Mouse (Mus musculus): ENCODE data around the gene S1pr5. TPM values are rescaled to one million over a fixed set of nuclear protein-coding genes. Genes with fewer than 3 reads are reported as not detected.

The S1pr5 gene
- polyA plus RNA-seq, 2 experiments = 0.06 to 0.10 TPM

DNA sequence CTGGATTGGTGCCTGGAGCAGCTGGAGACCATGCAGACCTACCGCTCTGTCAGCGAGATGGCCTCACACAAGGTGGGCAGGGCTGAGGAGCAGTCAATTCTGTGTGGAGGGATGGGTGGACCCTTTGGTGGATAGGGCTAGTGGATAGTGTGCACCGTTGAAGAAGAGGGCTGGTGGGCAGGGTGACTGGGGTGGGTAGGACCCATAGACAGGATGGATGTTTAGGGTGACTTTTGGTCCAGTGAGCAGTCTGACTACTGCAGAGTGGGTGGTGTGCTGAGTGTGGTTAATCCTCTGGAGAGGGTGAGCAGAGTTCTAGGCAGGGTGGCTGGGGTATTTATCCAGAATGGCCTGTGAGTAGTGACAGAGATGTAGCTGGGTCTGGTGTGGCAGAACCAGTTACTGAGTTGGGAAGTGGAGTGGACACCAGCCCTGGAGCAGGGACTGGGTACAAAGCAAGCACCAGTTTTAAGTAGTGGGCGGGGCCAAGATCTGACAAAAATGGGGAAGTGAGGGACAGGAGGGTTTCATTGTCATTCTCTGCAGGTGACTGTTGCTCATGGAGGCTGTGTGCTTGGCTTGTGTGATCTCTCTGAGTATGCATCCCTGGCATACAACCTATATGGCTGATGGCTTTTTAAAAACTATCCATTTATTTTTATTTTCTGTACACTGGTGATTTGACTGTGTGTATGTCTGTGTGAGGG, 53.3 kb downstream of the S1pr5 start:
- TF ChIP-seq CTCF (IDR thresholded peaks at IDR 0.05; ENCODE audit: low read depth) = no peak
- H3K4me2 ChIP-seq (ENCODE audit: low read depth) = no peak overlapping the region
- no peak for ATAC-seq (ENCODE audit: insufficient read depth)
- DNase-seq (ENCODE audit: low read depth in 3 of 3, low spot score in 3 of 3) = no peak
- no peak overlapping the region for H3K9ac ChIP-seq (replicated peaks)
- WGBS (ENCODE audit: insufficient replicate concordance) = 66% methylated on average over 4 of the region's 4 CpGs
- H3K27ac ChIP-seq = no peak overlapping the region
- H3K4me3 ChIP-seq (ENCODE audit: insufficient read depth in 1 of 2, low read depth in 2 of 2, low read length in 2 of 2) = no peak overlapping the region
- H3K36me3 ChIP-seq (replicated peaks; ENCODE audit: control insufficient read depth, insufficient read depth, low read depth) = no peaks in the 10 kb centered on the region
- no peaks in the 10 kb centered on the region for H3K27me3 ChIP-seq (ENCODE audit: control insufficient read depth, insufficient read depth, low read length)
- no peaks in the 10 kb centered on the region for H3K4me1 ChIP-seq (replicated peaks; ENCODE audit: control insufficient read depth in 2 of 2, insufficient read depth in 2 of 2, low read length in 1 of 2)
- H3K9me3 ChIP-seq (ENCODE audit: control insufficient read depth, low read length) = no peaks in the 10 kb centered on the region

- Histone ChIP-seq H3K27ac (no peak overlapping the region), H3K4me1 (replicated peaks; ENCODE audit: control insufficient read depth in 2 of 2, insufficient read depth in 2 of 2, low read length in 1 of 2) (no peaks in the 10 kb centered on the region), H3K4me2 (ENCODE audit: low read depth) (no peak overlapping the region), H3K27me3 (ENCODE audit: control insufficient read depth, insufficient read depth, low read length) (no peaks in the 10 kb centered on the region), H3K36me3 (replicated peaks; ENCODE audit: control insufficient read depth, insufficient read depth, low read depth) (no peaks in the 10 kb centered on the region), H3K9me3 (ENCODE audit: control insufficient read depth, low read length) (no peaks in the 10 kb centered on the region), H3K4me3 (ENCODE audit: insufficient read depth in 1 of 2, low read depth in 2 of 2, low read length in 2 of 2) (no peak overlapping the region), H3K9ac (replicated peaks) (no peak overlapping the region)
- DNase-seq (ENCODE audit: low read depth in 3 of 3, low spot score in 3 of 3) (no peak), ATAC-seq (ENCODE audit: insufficient read depth) (no peak)
- WGBS (ENCODE audit: insufficient replicate concordance) = 61% methylated on average over 3 of the region's 3 CpGs
- TF ChIP-seq CTCF (IDR thresholded peaks at IDR 0.05; ENCODE audit: low read depth) = no peak
- no peak for TF ChIP-seq EP300 (IDR thresholded peaks at IDR 0.05; ENCODE audit: low read depth)
Observed at GRCm38 (mm10) chr9:21193786-21194185, 54.5 kb downstream of the S1pr5 start.

Other genes starting within 250 kb of the S1pr5 start
- 36.5 and 36.7 TPM in 2 replicates for gene Mrpl4, start 245.7 kb downstream of the S1pr5 start, polyA plus RNA-seq (2012; rRNA removed)
- gene Mrpl4, start 245.7 kb downstream of the S1pr5 start, polyA plus RNA-seq (2014; fragmentation: Nextera tagmentation; extraction: Ambion mirVana) = 61.3 and 67.7 TPM in 2 replicates
- 5.4 and 6.9 TPM in 2 replicates for gene Icam1, start 232.5 kb downstream of the S1pr5 start, polyA plus RNA-seq (2012; rRNA removed)
- 7.9 and 9.1 TPM in 2 replicates for gene Icam1, start 232.5 kb downstream of the S1pr5 start, polyA plus RNA-seq (2014; fragmentation: Nextera tagmentation; extraction: Ambion mirVana)
- 61.8 and 64.1 TPM in 2 replicates for gene Icam4, start 219.1 kb downstream of the S1pr5 start, polyA plus RNA-seq (2012; rRNA removed)
- 204 and 223 TPM in 2 replicates for gene Icam4, start 219.1 kb downstream of the S1pr5 start, polyA plus RNA-seq (2014; fragmentation: Nextera tagmentation; extraction: Ambion mirVana)
- gene Icam5, start 216.4 kb downstream of the S1pr5 start, polyA plus RNA-seq (2012; rRNA removed) = 0.70 and 0.87 TPM in 2 replicates
- gene Icam5, start 216.4 kb downstream of the S1pr5 start, polyA plus RNA-seq (2014; fragmentation: Nextera tagmentation; extraction: Ambion mirVana) = 0.20 and 0.28 TPM in 2 replicates
- gene Zglp1, start 181.3 kb downstream of the S1pr5 start, polyA plus RNA-seq (2012; rRNA removed) = 0.21 and 0.49 TPM in 2 replicates
- gene Zglp1, start 181.3 kb downstream of the S1pr5 start, polyA plus RNA-seq (2014; fragmentation: Nextera tagmentation; extraction: Ambion mirVana) = 0.57 TPM in 1 of 2 replicates, not detected in the other
- gene Gm49373, start 175.3 kb downstream of the S1pr5 start, polyA plus RNA-seq (2012; rRNA removed) = 0.47 and 0.94 TPM in 2 replicates
- 0.32 and 0.46 TPM in 2 replicates for gene Gm49373, start 175.3 kb downstream of the S1pr5 start, polyA plus RNA-seq (2014; fragmentation: Nextera tagmentation; extraction: Ambion mirVana)
- 27.5 and 31.1 TPM in 2 replicates for gene Fdx1l, start 174.8 kb downstream of the S1pr5 start, polyA plus RNA-seq (2012; rRNA removed)
- gene Fdx1l, start 174.8 kb downstream of the S1pr5 start, polyA plus RNA-seq (2014; fragmentation: Nextera tagmentation; extraction: Ambion mirVana) = 37.3 and 37.9 TPM in 2 replicates
- gene Gm38431, start 156.4 kb downstream of the S1pr5 start, polyA plus RNA-seq (2012; rRNA removed) = 2.4 and 5.6 TPM in 2 replicates
- gene Gm38431, start 156.4 kb downstream of the S1pr5 start, polyA plus RNA-seq (2014; fragmentation: Nextera tagmentation; extraction: Ambion mirVana) = 0.91 and 1.5 TPM in 2 replicates
- 21.4 and 23.4 TPM in 2 replicates for gene Raver1, start 156.4 kb downstream of the S1pr5 start, polyA plus RNA-seq (2012; rRNA removed)
- gene Raver1, start 156.4 kb downstream of the S1pr5 start, polyA plus RNA-seq (2014; fragmentation: Nextera tagmentation; extraction: Ambion mirVana) = 23.4 and 28.4 TPM in 2 replicates
- gene Tyk2, start 117.2 kb downstream of the S1pr5 start, polyA plus RNA-seq (2012; rRNA removed) = 5.7 and 6.2 TPM in 2 replicates
- gene Tyk2, start 117.2 kb downstream of the S1pr5 start, polyA plus RNA-seq (2014; fragmentation: Nextera tagmentation; extraction: Ambion mirVana) = 4.0 and 5.1 TPM in 2 replicates
- 36.8 and 123 TPM in 2 replicates for gene Cdc37, start 98.5 kb downstream of the S1pr5 start, polyA plus RNA-seq (2012; rRNA removed)
- 118 and 129 TPM in 2 replicates for gene Cdc37, start 98.5 kb downstream of the S1pr5 start, polyA plus RNA-seq (2014; fragmentation: Nextera tagmentation; extraction: Ambion mirVana)
- 1.3 and 1.4 TPM in 2 replicates for gene Pde4a, start 82.7 kb downstream of the S1pr5 start, polyA plus RNA-seq (2012; rRNA removed)
- gene Pde4a, start 82.7 kb downstream of the S1pr5 start, polyA plus RNA-seq (2014; fragmentation: Nextera tagmentation; extraction: Ambion mirVana) = 1.1 and 1.4 TPM in 2 replicates
- gene Keap1, start 9.1 kb downstream of the S1pr5 start, polyA plus RNA-seq (2012; rRNA removed) = 15.1 and 15.8 TPM in 2 replicates
- gene Keap1, start 9.1 kb downstream of the S1pr5 start, polyA plus RNA-seq (2014; fragmentation: Nextera tagmentation; extraction: Ambion mirVana) = 15.6 and 16.4 TPM in 2 replicates
- gene Atg4d, start 16.9 kb upstream of the S1pr5 start, polyA plus RNA-seq (2012; rRNA removed) = 21.5 and 38.9 TPM in 2 replicates
- 69.3 and 78.1 TPM in 2 replicates for gene Atg4d, start 16.9 kb upstream of the S1pr5 start, polyA plus RNA-seq (2014; fragmentation: Nextera tagmentation; extraction: Ambion mirVana)
- gene Kri1, start 39.5 kb upstream of the S1pr5 start, polyA plus RNA-seq (2012; rRNA removed) = 14.4 and 21.9 TPM in 2 replicates
- gene Kri1, start 39.5 kb upstream of the S1pr5 start, polyA plus RNA-seq (2014; fragmentation: Nextera tagmentation; extraction: Ambion mirVana) = 3.9 and 5.0 TPM in 2 replicates
- 70.5 and 74.4 TPM in 2 replicates for gene Cdkn2d, start 43.0 kb upstream of the S1pr5 start, polyA plus RNA-seq (2012; rRNA removed)
- gene Cdkn2d, start 43.0 kb upstream of the S1pr5 start, polyA plus RNA-seq (2014; fragmentation: Nextera tagmentation; extraction: Ambion mirVana) = 116 and 119 TPM in 2 replicates
- 0.06 and 0.07 TPM in 2 replicates for gene Ap1m2, start 63.9 kb upstream of the S1pr5 start, polyA plus RNA-seq (2012; rRNA removed)
- gene Ap1m2, start 63.9 kb upstream of the S1pr5 start, polyA plus RNA-seq (2014; fragmentation: Nextera tagmentation; extraction: Ambion mirVana) = 0.16 and 0.24 TPM in 2 replicates
- gene Slc44a2, start 72.3 kb upstream of the S1pr5 start, polyA plus RNA-seq (2012; rRNA removed) = 10.0 TPM in 2 replicates
- gene Slc44a2, start 72.3 kb upstream of the S1pr5 start, polyA plus RNA-seq (2014; fragmentation: Nextera tagmentation; extraction: Ambion mirVana) = 11.6 and 12.7 TPM in 2 replicates
- 23.3 and 28.2 TPM in 2 replicates for gene Ilf3, start 119.4 kb upstream of the S1pr5 start, polyA plus RNA-seq (2012; rRNA removed)
- 33.5 and 36.8 TPM in 2 replicates for gene Ilf3, start 119.4 kb upstream of the S1pr5 start, polyA plus RNA-seq (2014; fragmentation: Nextera tagmentation; extraction: Ambion mirVana)
- gene Qtrt1, start 163.4 kb upstream of the S1pr5 start, polyA plus RNA-seq (2012; rRNA removed) = 20.0 and 25.4 TPM in 2 replicates
- 20.0 and 20.9 TPM in 2 replicates for gene Qtrt1, start 163.4 kb upstream of the S1pr5 start, polyA plus RNA-seq (2014; fragmentation: Nextera tagmentation; extraction: Ambion mirVana)
- gene Dnm2, start 176.5 kb upstream of the S1pr5 start, polyA plus RNA-seq (2012; rRNA removed) = 30.7 and 31.6 TPM in 2 replicates
- 36.8 and 41.8 TPM in 2 replicates for gene Dnm2, start 176.5 kb upstream of the S1pr5 start, polyA plus RNA-seq (2014; fragmentation: Nextera tagmentation; extraction: Ambion mirVana)